Mouse (Mus musculus): Measurements from ENCODE around the gene Nupr1.

Gene Nupr1

DNA sequence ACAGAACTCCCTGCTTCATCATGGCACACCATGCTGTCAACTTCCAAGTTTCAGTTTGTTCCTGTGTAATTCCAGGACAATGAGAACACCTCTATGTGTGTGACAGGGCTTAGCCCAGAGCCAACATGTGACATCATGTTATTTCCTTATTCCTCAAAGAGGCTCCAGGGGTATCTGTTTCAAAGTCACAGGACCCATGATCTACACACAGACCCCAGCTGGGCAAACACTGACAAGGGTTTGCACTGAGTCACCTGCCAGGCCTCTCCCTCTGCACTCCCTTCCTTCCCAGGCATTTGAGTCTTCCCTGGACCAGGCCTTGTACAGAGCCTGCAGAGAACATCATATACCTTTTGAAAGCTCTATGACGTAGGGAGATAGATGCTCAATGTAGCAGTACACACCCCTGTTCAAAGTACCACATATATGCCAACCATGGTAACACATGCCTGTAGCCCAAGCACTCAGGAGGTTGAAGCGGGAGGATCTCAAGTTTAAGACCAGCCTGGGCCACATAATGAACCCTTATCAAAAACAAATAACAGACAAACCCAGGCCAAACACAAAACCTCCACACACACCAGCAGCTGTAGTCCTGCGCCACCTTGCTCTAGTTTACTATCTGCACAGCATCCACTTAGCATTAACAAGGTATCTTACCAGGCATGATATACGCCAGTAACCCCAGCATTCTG is at the start of gene Nupr1:
Gene Nupr1 (minus strand): TSS at position 38 of the 695 bp plus-strand sequence.
- TF ChIP-seq NANOG (IDR thresholded peaks at IDR 0.05; ENCODE audit: borderline replicate concordance, low read length) (no peak), POU5F1 (IDR thresholded peaks at IDR 0.05; ENCODE audit: borderline replicate concordance, low read length) (no peak), CTCF (conservative IDR thresholded peaks at IDR 0.05; ENCODE audit: low read length) (no peak)
- Histone ChIP-seq H3K4me1 (replicated peaks; ENCODE audit: low read depth, low read length) (peaks cover 53% of the 10 kb centered on the region), H3K9me3 (ENCODE audit: low read length) (no peaks in the 10 kb centered on the region), H3K4me3 (replicated peaks; ENCODE audit: low read length) (no peak within 1 kb of the TSS), H3K27me3 (ENCODE audit: insufficient read depth, low read length) (no peaks in the 10 kb centered on the region), H3K36me3 (ENCODE audit: insufficient read depth, low read length) (no peaks in the 10 kb centered on the region)

GRCm38 (mm10) chr7:126679683-126680082 is 49.0 kb upstream of the Nupr1 start:
- TF ChIP-seq POU5F1 (IDR thresholded peaks at IDR 0.05; ENCODE audit: borderline replicate concordance, low read length) (no peak), NANOG (IDR thresholded peaks at IDR 0.05; ENCODE audit: borderline replicate concordance, low read length) (no peak), CTCF (conservative IDR thresholded peaks at IDR 0.05; ENCODE audit: low read length) (no peak)
- peaks cover 37% of the 10 kb centered on the region for H3K36me3 ChIP-seq (ENCODE audit: insufficient read depth, low read length)
- H3K9me3 ChIP-seq (ENCODE audit: low read length) = no peaks in the 10 kb centered on the region
- H3K4me1 ChIP-seq (replicated peaks; ENCODE audit: low read depth, low read length) = peaks cover 17% of the 10 kb centered on the region
- H3K27me3 ChIP-seq (ENCODE audit: insufficient read depth, low read length) = no peaks in the 10 kb centered on the region
- no peak overlapping the region for H3K4me3 ChIP-seq (replicated peaks; ENCODE audit: low read length)

DNA sequence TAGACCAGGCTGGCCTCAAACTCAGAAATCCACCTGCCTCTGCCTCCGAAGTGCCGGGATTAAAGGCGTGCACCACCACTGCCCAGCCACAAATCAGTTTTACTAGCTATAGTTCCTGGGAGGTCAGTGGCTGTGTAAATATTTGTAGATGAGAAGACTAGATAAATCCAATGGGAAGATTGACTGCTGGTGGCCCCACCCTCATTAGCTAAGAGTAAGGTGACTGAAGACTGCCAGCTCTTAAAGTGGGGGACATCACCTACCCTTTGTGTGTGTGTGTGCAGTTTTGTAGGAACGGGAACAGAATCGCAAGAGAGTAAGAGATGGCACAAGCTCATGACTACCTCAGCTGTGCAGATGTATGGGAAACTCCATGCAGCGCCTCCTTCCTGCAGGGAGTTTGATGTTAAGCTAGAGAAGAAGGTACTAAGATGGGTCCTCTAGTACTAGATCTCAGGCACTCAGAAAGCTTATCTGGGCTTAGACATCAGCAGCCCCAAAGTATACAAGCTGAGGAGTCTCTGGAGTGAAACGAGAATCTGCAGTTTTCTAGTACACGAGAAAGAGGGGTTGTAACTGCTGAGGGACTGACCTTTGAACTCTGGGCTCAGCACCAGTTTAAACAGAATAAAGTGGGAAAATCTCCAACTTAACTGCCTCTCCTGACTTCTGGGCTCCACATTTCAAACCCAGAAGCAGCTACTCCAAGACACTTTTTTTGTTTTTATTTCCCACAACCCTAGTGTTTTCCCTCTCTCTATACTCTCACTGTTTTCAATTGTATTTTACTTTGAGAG is 48.1 kb upstream of the Nupr1 start:
- Histone ChIP-seq H3K36me3 (ENCODE audit: insufficient read depth, low read length) (peaks cover 46% of the 10 kb centered on the region), H3K4me3 (replicated peaks; ENCODE audit: low read length) (no peak overlapping the region), H3K27me3 (ENCODE audit: insufficient read depth, low read length) (no peaks in the 10 kb centered on the region), H3K9me3 (ENCODE audit: low read length) (no peaks in the 10 kb centered on the region), H3K4me1 (replicated peaks; ENCODE audit: low read depth, low read length) (peaks cover 10% of the 10 kb centered on the region)
- TF ChIP-seq NANOG (IDR thresholded peaks at IDR 0.05; ENCODE audit: borderline replicate concordance, low read length) = no peak
- no peak for TF ChIP-seq CTCF (conservative IDR thresholded peaks at IDR 0.05; ENCODE audit: low read length)
- TF ChIP-seq POU5F1 (IDR thresholded peaks at IDR 0.05; ENCODE audit: borderline replicate concordance, low read length) = no peak

- TF ChIP-seq NANOG (IDR thresholded peaks at IDR 0.05; ENCODE audit: borderline replicate concordance, low read length) = no peak
- TF ChIP-seq POU5F1 (IDR thresholded peaks at IDR 0.05; ENCODE audit: borderline replicate concordance, low read length) = no peak
- no peak for TF ChIP-seq CTCF (conservative IDR thresholded peaks at IDR 0.05; ENCODE audit: low read length)
- Histone ChIP-seq H3K4me1 (replicated peaks; ENCODE audit: low read depth, low read length) (peaks cover 14% of the 10 kb centered on the region), H3K27me3 (ENCODE audit: insufficient read depth, low read length) (no peaks in the 10 kb centered on the region), H3K4me3 (replicated peaks; ENCODE audit: low read length) (no peak overlapping the region), H3K9me3 (ENCODE audit: low read length) (no peaks in the 10 kb centered on the region), H3K36me3 (ENCODE audit: insufficient read depth, low read length) (peaks cover 62% of the 10 kb centered on the region)
Measured at GRCm38 (mm10) chr7:126676631-126677220, 46.1 kb upstream of the Nupr1 start.

GRCm38 (mm10) chr7:126676207-126676606 is 45.5 kb upstream of the Nupr1 start, which contains the start of gene Sult1a1:
Gene Sult1a1, minus strand, starts transcription at chr7:126676432.
- H3K36me3 ChIP-seq (ENCODE audit: insufficient read depth, low read length) = peaks cover 68% of the 10 kb centered on the region
- no peaks in the 10 kb centered on the region for H3K9me3 ChIP-seq (ENCODE audit: low read length)
- TF ChIP-seq NANOG (IDR thresholded peaks at IDR 0.05; ENCODE audit: borderline replicate concordance, low read length) (no peak), CTCF (conservative IDR thresholded peaks at IDR 0.05; ENCODE audit: low read length) (no peak), POU5F1 (IDR thresholded peaks at IDR 0.05; ENCODE audit: borderline replicate concordance, low read length) (no peak)
- H3K27me3 ChIP-seq (ENCODE audit: insufficient read depth, low read length) = no peaks in the 10 kb centered on the region
- H3K4me3 ChIP-seq (replicated peaks; ENCODE audit: low read length) = no peak within 1 kb of the TSS
- peaks cover 20% of the 10 kb centered on the region for H3K4me1 ChIP-seq (replicated peaks; ENCODE audit: low read depth, low read length)

- Histone ChIP-seq H3K4me1 (replicated peaks; ENCODE audit: low read depth, low read length) (peaks cover 28% of the 10 kb centered on the region), H3K4me3 (replicated peaks; ENCODE audit: low read length) (no peak overlapping the region), H3K36me3 (ENCODE audit: insufficient read depth, low read length) (peaks cover 79% of the 10 kb centered on the region), H3K27me3 (ENCODE audit: insufficient read depth, low read length) (no peaks in the 10 kb centered on the region), H3K9me3 (ENCODE audit: low read length) (no peaks in the 10 kb centered on the region)
- TF ChIP-seq CTCF (conservative IDR thresholded peaks at IDR 0.05; ENCODE audit: low read length) = no peak
- TF ChIP-seq POU5F1 (IDR thresholded peaks at IDR 0.05; ENCODE audit: borderline replicate concordance, low read length) = no peak
- no peak for TF ChIP-seq NANOG (IDR thresholded peaks at IDR 0.05; ENCODE audit: borderline replicate concordance, low read length)
Measured at GRCm38 (mm10) chr7:126675104-126675503, 44.4 kb upstream of the Nupr1 start.

DNA sequence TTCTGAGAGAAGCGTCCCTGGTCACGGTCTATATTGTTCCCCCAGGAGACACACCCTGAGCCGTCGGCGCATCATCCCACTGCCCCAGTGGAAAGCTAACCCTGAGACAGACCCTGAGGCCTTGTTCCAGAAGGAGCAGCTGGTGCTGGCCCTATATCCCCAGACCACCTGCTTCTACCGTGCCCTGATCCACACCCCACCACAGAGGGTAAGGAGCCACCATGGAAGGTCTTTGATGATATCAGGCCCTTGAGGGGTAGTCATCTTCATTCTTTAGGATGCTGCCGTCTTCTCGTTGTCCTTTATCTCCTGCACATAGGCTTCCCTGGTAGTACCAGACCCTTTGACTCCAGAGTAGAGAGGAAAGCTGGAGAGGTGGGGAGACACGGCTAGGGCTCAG is 41.5 kb upstream of the Nupr1 start:
- H3K4me1 ChIP-seq (replicated peaks; ENCODE audit: low read depth, low read length) = peaks cover 30% of the 10 kb centered on the region
- no peak overlapping the region for H3K4me3 ChIP-seq (replicated peaks; ENCODE audit: low read length)
- H3K27me3 ChIP-seq (ENCODE audit: insufficient read depth, low read length) = no peaks in the 10 kb centered on the region
- H3K9me3 ChIP-seq (ENCODE audit: low read length) = no peaks in the 10 kb centered on the region
- TF ChIP-seq NANOG (IDR thresholded peaks at IDR 0.05; ENCODE audit: borderline replicate concordance, low read length) (no peak), CTCF (conservative IDR thresholded peaks at IDR 0.05; ENCODE audit: low read length) (no peak), POU5F1 (IDR thresholded peaks at IDR 0.05; ENCODE audit: borderline replicate concordance, low read length) (no peak)
- peaks cover 91% of the 10 kb centered on the region for H3K36me3 ChIP-seq (ENCODE audit: insufficient read depth, low read length)

DNA sequence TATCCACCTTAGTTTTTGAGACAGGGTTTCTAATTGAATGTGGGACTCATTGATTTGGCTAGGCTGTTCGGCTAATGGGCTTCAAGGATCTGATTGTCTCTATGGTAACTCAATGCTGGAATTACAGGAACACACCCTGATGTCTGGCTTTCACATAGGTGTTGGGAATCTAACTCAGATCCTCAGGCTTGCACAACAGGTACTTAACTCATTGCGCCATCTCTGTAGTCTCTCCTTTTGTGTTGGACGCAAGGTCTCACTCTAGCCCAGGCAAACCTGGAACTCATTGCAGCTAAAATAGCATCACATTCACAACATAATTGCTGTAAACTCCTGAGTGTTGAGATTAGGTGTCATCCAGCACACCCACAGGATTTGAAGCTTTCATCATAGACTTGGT is 39.5 kb upstream of the Nupr1 start:
- H3K27me3 ChIP-seq (ENCODE audit: insufficient read depth, low read length) = no peaks in the 10 kb centered on the region
- H3K36me3 ChIP-seq (ENCODE audit: insufficient read depth, low read length) = peaks cover 95% of the 10 kb centered on the region
- H3K4me3 ChIP-seq (replicated peaks; ENCODE audit: low read length) = no peak overlapping the region
- no peaks in the 10 kb centered on the region for H3K9me3 ChIP-seq (ENCODE audit: low read length)
- TF ChIP-seq POU5F1 (IDR thresholded peaks at IDR 0.05; ENCODE audit: borderline replicate concordance, low read length) (no peak), CTCF (conservative IDR thresholded peaks at IDR 0.05; ENCODE audit: low read length) (no peak), NANOG (IDR thresholded peaks at IDR 0.05; ENCODE audit: borderline replicate concordance, low read length) (no peak)
- H3K4me1 ChIP-seq (replicated peaks; ENCODE audit: low read depth, low read length) = peaks cover 30% of the 10 kb centered on the region
